ENCODE assay signal across 10 mouse cellular contexts in the genomic region with DNA sequence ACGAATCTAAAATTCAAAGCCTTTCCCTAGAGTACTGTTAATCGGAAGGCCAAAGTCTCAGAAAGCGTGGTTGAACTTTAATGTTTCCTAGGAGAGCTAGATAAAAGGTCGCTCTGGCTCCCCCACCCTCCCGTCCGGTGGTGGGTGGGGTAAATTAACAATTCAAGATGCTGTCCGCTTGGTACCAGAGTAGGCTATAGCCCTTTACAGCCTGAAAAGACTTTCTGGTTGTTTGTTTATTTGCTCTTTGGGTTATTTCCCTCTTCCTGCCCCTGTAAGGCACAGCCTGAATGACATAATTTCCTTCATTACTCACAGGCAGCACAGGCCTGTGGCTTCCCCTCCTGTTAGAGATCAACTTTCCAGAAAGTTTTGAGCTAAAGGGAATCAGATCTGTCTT. TPM values are rescaled to one million over a fixed set of nuclear protein-coding genes. Genes with fewer than 3 reads are reported as not detected.
DNase-seq lines count a peak whose midpoint lies in the region; ATAC-seq lines count a peak whose summit lies in the region.
"Had no signal": no experiment of that assay in that cellular context is flagged by ENCODE, and none has a peak within 500 bp of the region (broad histone marks: within the 10 kb centered on the region; RNA-seq: fewer than 3 reads in every experiment).

No protein-coding gene starts in this region.

- intact Hi-C loops in left cerebral cortex, postnatal 25 days (cut with DNase I), result no loop called here

- H3K36me3 ChIP-seq in embryonic facial prominence, embryonic 11.5 days (replicated peaks; ENCODE audit: control insufficient read depth, insufficient read depth, low read depth, low read length), result no peaks in the 10 kb centered on the region
- H3K36me3 ChIP-seq in embryonic facial prominence, embryonic 10.5 days (replicated peaks), result no peaks in the 10 kb centered on the region
- H3K36me3 ChIP-seq in kidney, embryonic 14.5 days (ENCODE audit: control insufficient read depth, insufficient read depth, low read length), result no peaks in the 10 kb centered on the region
- no peaks in the 10 kb centered on the region for H3K36me3 ChIP-seq in forebrain, embryonic 12.5 days (replicated peaks)

- no peak for ATAC-seq in embryonic facial prominence, embryonic 11.5 days (replicated peaks; ENCODE audit: insufficient number of reproducible peaks, low FRiP score, low TSS enrichment, low read depth)
- peak; percentile 49; the same call in 1 of the 2 replicates for ATAC-seq in kidney, embryonic 14.5 days (ENCODE audit: low FRiP score, low TSS enrichment)
- ATAC-seq in megakaryocyte progenitor cell, adult 5-6 weeks (replicated peaks; ENCODE audit: poor library complexity), result peak; percentile 48
- no peak for ATAC-seq in forebrain, embryonic 12.5 days (ENCODE audit: low FRiP score)

- H3K4me3 ChIP-seq in embryonic facial prominence, embryonic 11.5 days (ENCODE audit: low read depth, low read length), result no peak overlapping the region
- H3K4me3 ChIP-seq in embryonic facial prominence, embryonic 10.5 days, result no peak overlapping the region
- H3K4me3 ChIP-seq in kidney, embryonic 14.5 days (ENCODE audit: low read length), result no peak overlapping the region
- no peak overlapping the region for H3K4me3 ChIP-seq in forebrain, embryonic 12.5 days (replicated peaks)

- H3K9ac ChIP-seq in embryonic facial prominence, embryonic 11.5 days (replicated peaks; ENCODE audit: low read length), result no peak overlapping the region
- no peak overlapping the region for H3K9ac ChIP-seq in kidney, embryonic 14.5 days (ENCODE audit: low read depth, low read length)
- H3K9ac ChIP-seq in forebrain, embryonic 12.5 days, result no peak overlapping the region

- no peak overlapping the region for H3K4me2 ChIP-seq in embryonic facial prominence, embryonic 11.5 days (ENCODE audit: low read depth, low read length)
- H3K4me2 ChIP-seq in kidney, embryonic 14.5 days (replicated peaks; ENCODE audit: low read depth, low read length), result no peak overlapping the region
- no peak overlapping the region for H3K4me2 ChIP-seq in forebrain, embryonic 12.5 days

- H3K27me3 ChIP-seq in embryonic facial prominence, embryonic 11.5 days (ENCODE audit: control insufficient read depth, insufficient read depth, low read length), result no peaks in the 10 kb centered on the region
- H3K27me3 ChIP-seq in embryonic facial prominence, embryonic 10.5 days (replicated peaks; ENCODE audit: low read depth, poor library complexity, severe bottlenecking), result no peaks in the 10 kb centered on the region
- H3K27me3 ChIP-seq in kidney, embryonic 14.5 days (ENCODE audit: control insufficient read depth, insufficient read depth, low read length), result no peaks in the 10 kb centered on the region
- no peaks in the 10 kb centered on the region for H3K27me3 ChIP-seq in forebrain, embryonic 12.5 days

- no peaks in the 10 kb centered on the region for H3K4me1 ChIP-seq in embryonic facial prominence, embryonic 11.5 days (ENCODE audit: control insufficient read depth, insufficient read depth, low read length)
- H3K4me1 ChIP-seq in embryonic facial prominence, embryonic 10.5 days, result peaks cover 14% of the 10 kb centered on the region
- H3K4me1 ChIP-seq in kidney, embryonic 14.5 days (ENCODE audit: control insufficient read depth, insufficient read depth, low read length), result 0 out of 2 replicates have a peak, but pooled peaks cover 4% of the 10 kb centered on the region
- H3K4me1 ChIP-seq in forebrain, embryonic 12.5 days, result no peaks in the 10 kb centered on the region; the same call in 1 of the 2 replicates

- no peaks in the 10 kb centered on the region for H3K9me3 ChIP-seq in embryonic facial prominence, embryonic 11.5 days (replicated peaks; ENCODE audit: control insufficient read depth, low read length)
- no peaks in the 10 kb centered on the region for H3K9me3 ChIP-seq in embryonic facial prominence, embryonic 10.5 days
- H3K9me3 ChIP-seq in kidney, embryonic 14.5 days (ENCODE audit: control insufficient read depth, low read length), result no peaks in the 10 kb centered on the region
- H3K9me3 ChIP-seq in forebrain, embryonic 12.5 days, result no peaks in the 10 kb centered on the region

- peak overlapping the region; percentile 23; the same call in 1 of the 2 replicates for H3K27ac ChIP-seq in embryonic facial prominence, embryonic 11.5 days (replicated peaks; ENCODE audit: low read depth, low read length)
- no peak overlapping the region for H3K27ac ChIP-seq in embryonic facial prominence, embryonic 10.5 days (replicated peaks)
- H3K27ac ChIP-seq in kidney, embryonic 14.5 days (ENCODE audit: low read depth, low read length), result peak overlapping the region; percentile 67; the same call in 1 of the 2 replicates
- no peak overlapping the region for H3K27ac ChIP-seq in forebrain, embryonic 12.5 days

- DNase-seq in embryonic facial prominence, embryonic 11.5 days (ENCODE audit: low spot score), result peak; percentile 23
- DNase-seq in embryonic facial prominence, embryonic 10.5 days (ENCODE audit: low spot score), result no peak
- peak; percentile 42 to 51 for DNase-seq in heart, adult 9 months (ENCODE audit: low spot score in 2 of 2)
- DNase-seq in left cerebral cortex, postnatal 25 days (ENCODE audit: low spot score in 2 of 2), result no peak
- DNase-seq in left cerebral cortex, adult 8-10 months (ENCODE audit: low spot score in 2 of 2), result no peak
- DNase-seq: B cell, adult 2 months; gastrocnemius, postnatal 14 days had no signal

- 55% methylated on average over 7 of the region's 7 CpGs for WGBS in embryonic facial prominence, embryonic 11.5 days
- 59% methylated on average over 7 of the region's 7 CpGs for WGBS in embryonic facial prominence, embryonic 10.5 days
- WGBS in kidney, embryonic 14.5 days, result 36% methylated on average over 7 of the region's 7 CpGs
- 75% methylated on average over 7 of the region's 7 CpGs for WGBS in forebrain, embryonic 12.5 days

RNA-seq across cellular contexts. Expression of gene Swap70, which starts 31.6 kb away (rescaled TPM):
- polyA plus RNA-seq in embryonic facial prominence, embryonic 11.5 days (2014; fragmentation: Nextera tagmentation; extraction: Ambion mirVana), result 21.2 and 22.7 TPM in 2 replicates
- polyA plus RNA-seq in embryonic facial prominence, embryonic 10.5 days (2016; fragmentation: Nextera tagmentation; extraction: Ambion mirVana), result 30.7 and 32.4 TPM in 2 replicates
- 15.7 and 30.3 TPM in 2 replicates for polyA plus RNA-seq in kidney, embryonic 14.5 days (2014; fragmentation: Nextera tagmentation; extraction: Ambion mirVana)
- total RNA-seq in megakaryocyte progenitor cell, adult 5-6 weeks (2015), result 30.1 and 36.6 TPM in 2 replicates
- 67.0 and 68.6 TPM in 2 replicates for total RNA-seq in megakaryocyte progenitor cell, adult 5-6 weeks (2017)
- total RNA-seq in left cerebral cortex, postnatal 25 days (2021), result 10 to 100 TPM; 11.0 to 13.0 TPM
- total RNA-seq in left cerebral cortex, adult 8-10 months (2022), result 10 to 100 TPM; 10.5 to 12.7 (median 12.1) TPM
- 22.2 and 24.0 TPM in 2 replicates for polyA plus RNA-seq in forebrain, embryonic 12.5 days (2016; fragmentation: Nextera tagmentation; extraction: Ambion mirVana)

Comparison
In these comparisons a context has a peak if more than half of its experiments do, and no peak if none do; other contexts are left out.
1. DNase-seq: peak in embryonic facial prominence, embryonic 11.5 days (single experiment) and heart, adult 9 months (2 of 2); none in embryonic facial prominence, embryonic 10.5 days (single experiment), left cerebral cortex, postnatal 25 days (0 of 2) and left cerebral cortex, adult 8-10 months (0 of 2).
2. H3K27ac ChIP-seq: peak in embryonic facial prominence, embryonic 11.5 days (single experiment) and kidney, embryonic 14.5 days (single experiment); none in embryonic facial prominence, embryonic 10.5 days (single experiment) and forebrain, embryonic 12.5 days (single experiment).
3. ATAC-seq: peak in kidney, embryonic 14.5 days (single experiment) and megakaryocyte progenitor cell, adult 5-6 weeks (single experiment); none in embryonic facial prominence, embryonic 11.5 days (single experiment) and forebrain, embryonic 12.5 days (single experiment).